Mouse (Mus musculus) cortical plate, adult 2 months (tissue): ENCODE measurements around the gene Hcn2.

Experiments
- CTCF ChIP-seq: fragments of 200-500 bp; IDR thresholded peaks from 2 replicates; pipeline ENCODE4 v1.5.1; 2011; ENCODE audit warnings: mild to moderate bottlenecking, control low read depth, low read length; ENCODE audit not compliant: insufficient read depth; ENCODE audit errors: extremely low read depth
- POLR2A ChIP-seq: fragments of 200-500 bp; IDR thresholded peaks from 2 replicates; pipeline ENCODE4 v1.6.1; 2011; ENCODE audit warnings: mild to moderate bottlenecking, low read length, control low read depth; ENCODE audit not compliant: insufficient read depth; ENCODE audit errors: extremely low read depth

GRCm38 (mm10) chr10:79716988-79717355, 538 bp downstream of the Hcn2 start:
- TF ChIP-seq CTCF (no peak), POLR2A (no peak)
